Mouse (Mus musculus): Measurements from ENCODE around the gene Gm21985.
A peak's percentile ranks its signal among the peaks of the same experiment; 100 is the strongest.

Gene Gm21985

DNA sequence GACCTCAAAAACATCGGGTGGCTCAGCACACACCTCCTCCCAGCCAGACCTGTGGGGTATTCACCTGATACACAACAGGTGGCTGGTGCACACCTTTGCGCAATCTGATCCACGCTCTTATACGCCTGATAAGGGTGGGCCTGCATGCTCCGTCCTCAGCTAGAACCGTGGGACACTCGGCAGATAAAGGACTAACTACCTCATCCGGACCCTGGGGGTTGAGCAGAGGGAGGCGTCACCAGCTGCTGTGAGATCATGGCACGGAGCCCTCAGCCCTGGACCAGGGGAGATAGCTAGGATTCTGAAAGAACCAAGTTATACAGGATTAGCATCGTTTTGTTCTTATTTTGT lies at the start of gene Gm21985:
Gm21985 (plus strand) TSS at position 73 of the 351 bp plus-strand sequence.
- no peak for DNase-seq (ENCODE audit: extremely low spot score, low read depth, low spot score)

DNA sequence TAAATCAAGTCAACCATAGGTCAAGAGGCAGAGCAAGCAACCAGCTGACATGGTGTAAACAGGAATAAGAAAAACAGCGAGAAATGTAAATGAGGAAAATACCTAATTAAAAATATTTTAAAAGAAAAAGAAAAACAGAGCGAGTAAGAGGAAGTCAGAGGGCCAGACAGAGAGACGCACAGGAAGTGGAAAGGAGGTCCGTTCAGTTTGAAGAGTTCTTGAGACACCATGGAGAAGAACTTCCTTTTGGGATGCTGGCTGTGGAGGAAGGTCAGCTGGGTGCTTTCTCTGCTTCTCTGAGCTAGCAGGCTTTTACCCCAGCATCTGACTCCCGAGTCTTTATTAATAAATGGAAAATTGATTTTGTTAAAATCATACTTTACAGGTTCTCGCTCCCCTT lies 48.5 kb upstream of the Gm21985 start:
- no peak for DNase-seq (ENCODE audit: extremely low spot score, low read depth, low spot score)

DNA sequence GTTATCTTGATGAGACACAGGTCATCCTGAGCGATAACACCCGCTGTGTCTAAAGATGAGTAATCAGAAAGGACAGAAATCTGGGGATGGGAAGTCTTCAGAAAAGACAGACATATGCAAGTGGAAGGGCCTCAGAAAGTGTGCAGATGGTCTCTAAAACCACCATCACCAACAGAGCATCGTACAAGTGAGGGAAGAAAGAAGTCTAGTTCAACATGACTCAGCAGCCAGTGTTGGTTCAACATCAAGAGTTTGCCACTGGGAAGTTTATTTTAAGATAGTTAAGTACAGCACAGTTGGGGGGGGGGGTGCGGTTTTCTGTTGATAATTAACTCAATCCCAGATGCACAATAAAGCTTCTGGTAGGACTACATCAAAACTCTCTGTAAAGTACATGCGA lies 45.2 kb upstream of the Gm21985 start:
- no peak for DNase-seq (ENCODE audit: extremely low spot score, low read depth, low spot score)

DNA sequence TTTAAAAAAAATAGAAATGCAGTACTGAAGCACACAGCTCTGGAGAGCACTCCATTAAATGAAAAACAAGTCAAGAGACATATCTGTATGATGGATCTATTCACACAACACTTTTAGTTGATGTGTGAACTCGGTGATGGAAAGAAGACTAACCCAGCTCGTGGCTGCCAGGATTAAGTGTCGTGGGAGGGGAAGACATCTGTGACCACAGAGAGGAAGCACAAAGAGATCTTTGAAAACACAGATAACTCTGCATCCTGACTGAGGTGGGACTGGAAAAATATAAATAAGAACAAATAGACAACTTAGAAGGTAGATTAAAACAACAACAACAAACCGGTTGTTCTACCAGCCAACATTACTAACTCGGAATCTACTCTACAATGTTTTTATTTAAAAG lies 43.5 kb upstream of the Gm21985 start:
- DNase-seq (ENCODE audit: extremely low spot score, low read depth, low spot score): no peak

DNA sequence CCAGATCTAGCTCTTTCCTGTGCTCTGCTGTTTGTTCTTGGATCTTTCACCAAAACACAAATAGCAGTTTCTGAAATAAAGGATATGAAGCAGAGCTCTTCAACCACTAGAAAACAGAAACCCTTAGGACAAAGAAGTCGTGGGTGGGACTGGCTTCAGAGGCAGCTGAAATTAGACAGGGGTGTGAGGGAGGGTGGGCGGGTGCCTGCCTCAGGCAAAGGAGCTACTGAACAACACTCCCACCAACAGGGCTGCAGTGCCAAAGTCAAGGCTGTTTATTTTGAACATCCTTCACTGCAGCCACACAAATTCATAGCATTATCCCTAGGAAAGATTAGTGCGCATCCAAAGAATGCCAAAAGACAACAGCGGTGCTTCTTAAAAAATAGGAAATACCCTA lies 41.8 kb upstream of the Gm21985 start:
- DNase-seq (ENCODE audit: extremely low spot score, low read depth, low spot score): no peak

DNA sequence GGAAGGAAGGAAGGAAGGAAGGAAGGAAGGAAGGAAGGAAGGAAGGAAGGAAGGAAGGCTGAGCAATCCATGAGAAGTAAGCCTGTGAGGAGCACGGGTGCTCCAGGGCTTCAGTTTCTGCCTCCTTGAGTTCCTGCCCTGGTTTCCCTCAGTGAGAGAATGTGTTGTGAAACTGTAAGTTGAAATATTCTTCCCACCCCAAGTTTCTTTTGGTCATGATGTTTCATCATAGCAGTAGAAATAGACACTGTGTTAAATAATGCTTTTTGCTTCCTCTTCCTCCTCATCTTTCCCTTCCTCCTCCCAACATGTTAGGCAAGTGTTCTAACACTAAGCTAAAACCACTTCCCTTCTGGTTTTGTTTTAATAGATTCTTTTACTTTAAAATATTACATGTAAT lies 33.5 kb upstream of the Gm21985 start:
- DNase-seq (ENCODE audit: extremely low spot score, low read depth, low spot score): no peak

DNA sequence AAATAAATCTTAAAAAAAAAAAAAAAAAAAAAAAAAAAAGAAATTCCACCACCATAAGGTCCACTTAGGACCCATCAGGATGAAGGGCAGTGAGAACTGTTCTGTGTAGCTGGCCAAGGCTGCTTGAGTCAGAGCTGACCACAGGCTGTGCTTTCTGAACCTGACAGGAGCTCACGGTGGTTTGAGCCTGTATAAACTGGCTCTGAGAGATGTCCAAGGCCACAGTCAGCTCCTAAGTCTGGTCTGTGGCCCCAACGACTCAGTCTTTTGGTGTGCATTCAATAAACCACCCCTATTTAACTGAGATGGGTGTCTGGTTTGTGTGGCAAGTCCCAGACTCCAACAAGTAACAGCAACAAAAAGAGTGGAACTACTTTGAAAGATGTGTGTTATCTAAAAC lies 29.5 kb upstream of the Gm21985 start:
- DNase-seq (ENCODE audit: extremely low spot score, low read depth, low spot score): no peak

DNA sequence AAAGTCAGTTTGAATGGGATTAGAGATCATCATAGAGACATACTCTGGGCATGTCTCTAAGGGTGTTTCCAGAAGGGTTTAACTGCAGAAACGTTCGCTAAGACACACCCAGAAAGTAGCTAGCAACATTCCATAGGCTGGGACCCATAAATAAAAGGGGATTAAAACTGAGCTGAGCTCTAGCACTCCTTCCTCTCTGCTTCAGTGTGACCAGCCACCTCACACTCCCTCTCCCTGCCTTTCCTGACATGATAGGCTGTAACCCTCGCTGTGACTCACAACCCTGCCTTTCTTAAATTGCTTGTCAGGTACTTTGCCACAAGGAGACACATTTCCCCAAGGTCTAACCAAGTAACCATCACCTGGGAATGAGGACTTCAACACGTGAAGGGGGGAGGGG lies 28.1 kb upstream of the Gm21985 start:
- no peak for DNase-seq (ENCODE audit: extremely low spot score, low read depth, low spot score)

DNA sequence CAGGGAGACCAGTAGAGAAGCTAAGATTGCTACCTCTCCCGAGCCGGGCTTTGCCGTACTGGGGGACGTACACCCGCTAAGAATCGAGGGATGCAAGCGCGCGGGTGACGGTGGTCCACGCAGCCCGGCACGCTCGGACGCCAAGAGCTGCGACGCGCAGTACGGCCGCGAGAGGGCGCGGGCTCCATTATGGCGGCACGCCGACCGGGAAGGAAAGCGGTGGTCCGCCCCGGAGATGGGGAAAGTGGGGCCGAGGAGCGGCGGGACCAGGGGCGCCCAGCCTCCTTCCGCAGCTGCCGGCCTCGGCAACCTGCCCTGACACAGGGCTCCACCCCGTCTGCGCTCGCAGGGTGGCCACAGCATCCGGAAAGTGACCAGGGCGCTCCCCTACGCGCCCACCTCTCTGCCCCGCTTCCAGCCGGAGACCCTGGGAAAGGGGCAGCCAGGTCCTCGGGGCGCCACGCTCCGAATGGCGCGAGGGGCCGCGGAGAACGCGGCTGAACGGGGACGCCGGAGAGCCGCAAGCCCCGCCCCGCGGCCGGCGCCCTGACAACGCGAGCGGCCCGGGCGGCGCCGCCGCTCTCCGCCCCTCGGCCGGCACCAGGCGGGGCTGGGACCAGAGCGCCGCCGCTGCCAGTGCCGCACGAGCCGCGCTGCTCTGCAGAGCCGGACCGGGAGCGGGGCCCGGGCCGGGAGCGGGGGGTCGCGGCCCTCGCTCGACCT lies 26.7 kb upstream of the Gm21985 start, which contains the start of gene Lpcat4:
Lpcat4 (plus strand) TSS at position 257 of the 723 bp plus-strand sequence.
- no peak for DNase-seq (ENCODE audit: extremely low spot score, low read depth, low spot score)

DNA sequence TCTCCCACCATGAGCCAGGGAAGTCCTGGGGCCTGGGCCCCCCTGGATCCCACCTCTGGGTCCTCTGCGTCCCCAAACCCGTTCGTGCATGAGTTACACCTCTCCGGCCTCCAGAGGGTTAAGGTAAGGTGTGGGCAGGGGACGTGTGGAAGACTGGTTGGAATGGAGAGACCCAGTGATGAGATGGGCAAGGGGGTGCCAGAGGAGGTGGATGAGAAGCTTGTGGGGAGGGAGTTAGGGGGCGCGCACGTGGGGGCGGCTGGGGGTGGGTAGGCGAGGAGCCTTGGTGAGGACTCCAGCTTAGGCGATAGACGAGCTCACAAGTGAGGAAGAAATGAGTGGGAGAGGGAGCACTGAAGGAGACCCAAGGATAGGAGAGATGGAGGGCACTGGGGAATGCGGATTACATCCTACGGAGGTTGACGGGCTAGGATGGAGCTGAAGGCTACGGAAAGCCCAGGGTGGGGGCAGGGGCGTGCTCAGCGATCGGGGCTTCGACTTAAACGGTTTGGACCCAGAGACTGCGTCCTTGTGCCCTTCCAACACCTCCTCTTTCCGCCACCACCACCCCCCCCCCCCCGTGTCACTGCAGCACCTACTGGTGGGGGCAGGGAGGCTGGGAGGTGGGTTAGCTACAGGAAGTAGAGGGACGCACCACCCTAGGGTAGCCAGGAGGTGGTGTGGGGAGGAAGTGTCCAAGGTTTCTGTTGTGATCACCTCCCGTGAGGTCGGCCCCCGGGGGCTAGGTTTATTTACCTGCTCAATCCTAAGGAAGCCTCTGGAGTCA lies 26.0 kb upstream of the Gm21985 start:
- DNase-seq (ENCODE audit: extremely low spot score, low read depth, low spot score): no peak

DNA sequence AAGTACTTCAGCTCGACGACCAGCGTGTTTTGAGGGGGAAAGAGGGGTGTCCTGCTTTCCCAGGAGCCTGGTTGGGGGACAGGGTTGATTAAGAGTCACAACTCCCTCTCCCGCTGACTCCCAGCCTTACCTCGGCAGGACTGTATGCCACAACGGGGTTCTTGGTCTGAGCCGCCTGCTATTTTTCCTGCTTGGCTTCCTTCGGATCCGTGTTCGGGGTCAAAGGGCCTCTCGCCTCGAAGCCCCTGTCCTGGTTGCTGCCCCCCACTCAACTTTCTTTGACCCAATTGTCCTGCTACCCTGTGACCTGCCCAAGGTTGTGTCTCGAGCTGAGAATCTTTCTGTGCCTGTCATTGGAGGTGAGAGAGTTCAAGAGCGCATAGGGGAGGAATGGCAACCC lies 24.3 kb upstream of the Gm21985 start:
- DNase-seq (ENCODE audit: extremely low spot score, low read depth, low spot score): no peak

DNA sequence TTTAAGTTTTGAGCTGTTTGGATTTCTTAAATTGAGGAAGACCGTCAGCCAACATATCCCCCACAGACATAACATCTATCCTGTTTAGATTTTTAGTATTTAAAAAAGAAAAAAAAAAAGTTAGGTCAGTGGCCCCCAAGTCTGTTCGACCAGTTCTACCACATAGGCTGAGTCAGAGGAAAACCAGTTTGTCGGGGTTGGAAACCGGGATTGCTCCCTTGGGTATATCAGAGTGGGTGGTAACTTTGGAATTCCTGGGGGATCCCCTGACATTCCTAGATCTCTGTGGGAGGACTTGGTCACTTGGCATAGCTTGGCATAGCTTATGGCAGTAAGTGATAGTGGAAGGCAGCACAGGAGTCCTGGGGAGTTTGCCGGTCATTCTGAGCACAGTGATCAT lies 20.8 kb upstream of the Gm21985 start:
- DNase-seq (ENCODE audit: extremely low spot score, low read depth, low spot score): no peak

DNA sequence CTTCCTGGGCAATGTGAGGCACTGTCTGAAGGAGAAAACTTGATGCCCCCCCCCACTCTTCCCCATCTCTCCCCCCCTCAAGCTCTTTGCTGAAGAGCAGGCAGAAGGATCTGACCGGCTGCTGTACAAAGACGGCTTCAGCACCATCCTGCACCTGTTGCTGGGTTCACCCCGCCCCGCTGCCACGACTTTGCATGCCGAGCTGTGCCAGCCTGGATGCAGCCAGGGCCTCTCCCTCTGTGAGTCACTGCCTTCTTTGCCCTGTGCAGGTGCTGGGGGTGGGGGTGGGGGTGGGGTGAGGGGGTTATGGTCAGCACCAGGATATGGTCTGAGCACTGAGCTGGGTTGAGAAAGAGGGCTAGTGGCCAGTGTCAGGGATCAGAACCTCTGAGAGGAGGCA lies 19.9 kb upstream of the Gm21985 start:
- DNase-seq (ENCODE audit: extremely low spot score, low read depth, low spot score): no peak

DNA sequence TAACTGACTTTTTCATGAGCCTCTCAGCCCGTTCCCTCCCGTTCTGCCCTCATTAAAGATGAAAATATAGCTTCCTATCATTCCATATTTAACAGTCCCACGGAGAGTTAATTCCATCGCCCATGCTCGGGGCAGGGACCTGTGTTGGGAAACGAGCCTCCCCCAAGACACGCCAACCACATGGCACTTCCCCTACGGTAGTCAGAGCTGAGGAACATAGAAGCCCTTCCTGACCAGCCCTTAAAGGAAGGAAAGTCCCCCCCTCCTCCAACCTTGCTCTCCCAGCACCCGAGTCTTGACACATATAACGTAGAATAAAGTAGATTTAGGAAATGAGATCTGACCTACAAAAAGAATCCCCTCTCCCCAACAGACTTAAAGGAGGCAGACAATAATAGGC lies 18.8 kb upstream of the Gm21985 start:
- DNase-seq (ENCODE audit: extremely low spot score, low read depth, low spot score): no peak

DNA sequence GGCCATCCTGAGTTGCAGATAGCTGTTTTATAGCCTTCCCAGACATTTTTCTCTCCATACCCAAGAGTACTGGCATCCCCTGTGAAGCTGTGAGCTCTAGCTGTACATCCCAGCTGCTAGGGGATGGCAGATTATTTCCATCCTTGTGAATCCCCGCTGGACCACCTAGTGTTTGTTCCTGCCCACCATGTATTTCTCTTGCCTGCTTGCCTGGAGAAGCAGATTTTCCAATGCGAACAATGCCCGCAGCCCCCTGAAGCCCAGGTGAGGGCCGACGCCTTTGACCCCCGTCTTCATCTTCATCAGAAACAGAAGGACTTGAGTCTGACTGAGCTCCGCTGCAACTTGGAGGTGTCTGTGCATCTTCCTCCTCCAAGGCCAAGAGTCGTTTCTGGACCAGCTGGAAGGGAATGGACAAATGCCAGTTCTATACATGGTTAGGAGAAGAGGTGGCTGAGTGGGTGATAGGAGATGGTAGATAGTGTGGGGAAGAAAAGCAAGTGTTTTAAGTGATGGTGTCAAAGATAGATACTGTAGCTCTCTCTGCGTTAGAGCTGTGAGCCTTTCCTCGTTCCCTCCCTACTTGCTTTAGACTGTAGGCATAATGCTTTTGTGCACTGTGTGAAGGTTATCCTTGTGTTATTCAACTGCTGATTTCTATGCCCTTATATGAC lies 16.2 kb upstream of the Gm21985 start:
- no peak for DNase-seq (ENCODE audit: extremely low spot score, low read depth, low spot score)

DNA sequence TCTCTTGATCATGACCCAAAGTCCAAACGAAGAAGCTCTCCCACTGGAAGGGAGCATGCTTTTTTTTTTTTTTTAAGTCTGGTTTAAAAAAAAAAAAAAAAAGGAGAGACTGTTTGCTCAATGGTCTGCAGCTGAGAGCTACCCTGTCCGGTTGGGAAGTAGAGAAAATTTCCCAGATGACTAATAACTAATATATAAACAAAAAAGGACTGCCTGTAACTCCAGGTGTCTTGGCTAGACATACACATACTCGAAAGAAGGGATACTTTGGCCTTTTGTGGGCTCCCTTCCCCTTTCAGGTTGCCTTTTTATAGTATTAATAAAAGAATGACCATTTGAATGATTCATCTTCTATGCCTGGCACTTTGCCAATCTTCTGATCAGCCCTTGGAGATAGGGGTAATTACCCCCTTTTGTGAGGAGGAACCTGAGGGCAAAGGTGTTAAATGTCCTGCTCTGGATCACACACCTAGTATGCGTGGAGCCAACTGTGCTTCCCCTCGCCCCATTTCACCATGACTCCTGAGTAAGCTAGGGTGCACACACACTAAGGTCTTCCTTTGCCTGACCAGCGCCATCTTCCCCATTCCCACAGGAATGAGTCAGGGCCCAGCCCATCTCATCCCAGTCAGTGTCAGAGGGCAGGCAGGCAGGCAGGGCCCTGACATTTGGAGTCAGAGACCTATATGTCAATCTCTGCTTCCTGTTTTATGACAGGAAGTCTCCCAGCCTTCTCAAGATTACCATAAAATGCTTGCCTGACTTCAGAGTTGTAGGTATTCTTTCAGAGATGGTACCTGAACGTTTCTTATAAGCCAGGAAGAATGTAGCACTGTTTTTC lies 11.2 kb upstream of the Gm21985 start:
- DNase-seq (ENCODE audit: extremely low spot score, low read depth, low spot score): no peak

DNA sequence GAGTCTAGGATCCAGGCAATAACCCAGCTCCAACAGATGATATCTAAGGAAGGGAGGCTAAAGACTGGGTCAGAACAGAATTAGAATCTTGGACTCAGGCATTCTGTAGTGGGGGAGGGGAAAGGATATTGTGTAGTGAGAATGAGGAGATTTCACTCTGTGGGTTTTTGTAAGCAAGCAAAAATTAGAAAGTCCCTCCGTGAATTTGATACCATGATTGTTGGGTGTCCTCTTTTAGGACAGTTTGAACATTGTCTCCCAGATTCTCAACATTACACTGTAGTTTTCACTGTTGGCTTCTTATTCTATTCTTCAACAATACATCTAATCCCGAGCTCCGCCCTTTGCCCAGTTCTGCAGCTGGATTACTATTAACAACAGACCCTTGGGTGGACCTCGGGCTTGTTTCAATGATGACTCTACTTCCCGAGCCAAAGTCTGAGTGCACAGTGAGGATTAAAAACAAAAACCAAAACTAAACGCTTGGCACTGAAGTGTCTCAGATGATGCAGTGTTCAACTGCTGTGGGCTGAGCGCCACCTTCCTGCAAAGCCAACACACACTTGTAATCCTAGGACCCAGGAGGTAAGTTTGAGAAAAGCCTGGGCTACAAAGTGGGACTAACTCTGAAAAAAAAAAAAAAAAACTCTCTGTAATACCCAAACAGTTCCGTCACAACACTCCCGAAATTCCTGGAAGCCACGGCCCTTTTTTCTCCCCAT lies 6.7 kb upstream of the Gm21985 start, which contains the start of gene Nutm1:
Nutm1 (minus strand) TSS at position 51 of the 722 bp plus-strand sequence.
- DNase-seq (ENCODE audit: extremely low spot score, low read depth, low spot score): no peak

DNA sequence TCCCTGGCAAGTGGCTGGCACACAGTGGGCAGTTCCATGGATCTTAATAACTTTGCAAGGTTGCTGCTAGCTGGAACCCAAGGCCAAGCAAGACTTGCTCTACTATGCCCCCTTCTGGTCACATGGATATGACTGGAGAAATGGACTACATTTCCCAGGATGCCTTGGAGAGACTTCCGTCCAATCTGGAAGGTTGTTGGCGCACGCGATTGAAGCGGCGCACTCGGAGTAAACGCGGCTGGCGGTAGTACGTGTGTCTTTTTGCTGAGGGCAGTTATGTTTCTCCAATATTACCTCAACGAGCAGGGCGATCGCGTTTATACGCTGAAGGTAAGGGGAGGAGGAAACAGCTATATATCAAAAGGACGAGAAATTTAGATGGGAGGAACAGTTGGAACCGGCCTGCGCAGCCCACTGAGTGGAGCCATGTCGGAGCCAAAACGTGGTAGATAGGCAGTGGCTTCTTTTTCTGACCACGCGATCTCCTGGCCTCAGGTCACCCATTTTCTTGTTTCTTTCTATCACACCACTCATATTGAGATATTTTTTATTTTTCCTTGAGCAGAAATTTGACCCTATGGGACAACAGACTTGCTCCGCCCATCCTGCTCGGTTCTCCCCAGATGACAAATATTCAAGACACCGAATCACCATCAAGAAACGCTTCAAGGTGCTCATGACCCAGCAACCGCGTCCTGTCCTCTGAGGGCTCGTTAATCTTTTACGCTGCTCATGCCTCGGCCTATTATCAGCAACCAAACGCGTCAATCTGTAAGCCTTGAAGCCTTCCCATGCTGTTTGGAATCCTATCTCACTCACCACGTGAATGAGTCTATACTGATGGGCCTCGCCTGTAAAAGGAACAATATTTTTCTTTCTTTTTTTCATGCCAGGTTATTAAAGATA lies 4.1 kb upstream of the Gm21985 start, which contains the start of gene Nop10:
Nop10 (plus strand) TSS at position 179 of the 906 bp plus-strand sequence.
- DNase-seq (ENCODE audit: extremely low spot score, low read depth, low spot score): peak; percentile 96

DNA sequence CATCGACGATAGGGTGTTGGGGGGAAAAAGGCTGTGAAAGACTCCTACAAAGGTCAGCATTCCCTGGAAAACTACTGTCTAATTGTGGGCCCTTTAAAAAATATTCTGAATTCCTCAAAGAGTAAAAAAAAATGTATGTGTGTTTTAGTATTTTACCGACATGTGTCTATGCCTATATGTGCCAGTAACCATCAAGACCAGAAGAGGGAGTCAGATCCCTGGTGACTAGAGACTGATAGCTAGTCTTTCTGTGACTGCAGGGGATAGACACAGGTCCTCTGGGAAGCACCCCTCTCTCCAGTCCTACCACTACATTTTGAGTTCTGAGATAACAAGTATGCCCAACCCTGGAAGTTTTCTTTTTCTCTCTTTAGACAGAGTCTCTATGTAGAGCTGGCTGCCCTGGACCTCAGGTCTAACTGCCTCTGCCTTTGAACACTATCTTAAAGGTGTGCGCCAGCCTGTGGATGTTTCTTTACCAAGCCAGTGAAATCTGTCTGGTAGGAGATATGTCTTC lies 3.3 kb upstream of the Gm21985 start:
- no peak for DNase-seq (ENCODE audit: extremely low spot score, low read depth, low spot score)

Measured in hindlimb bud, embryonic 11.5 days (tissue).